Mouse (Mus musculus) liver, embryonic 14.5 days (tissue): ENCODE measurements around the gene Klhdc2. TPM values are rescaled to one million over a fixed set of nuclear protein-coding genes. Genes with fewer than 3 reads are reported as not detected.

Experiments used
- ATAC-seq: fragments of 200-750 bp; cut with Nextera tagmentation; 2 replicates; pipeline ENCODE4 v1.8.0; 2017; ENCODE audit warnings: moderate number of reproducible peaks, mild to moderate bottlenecking, moderate library complexity; ENCODE audit not compliant: insufficient read depth
- DNase-seq, 3 experiments: peaks; one replicate each; pipeline ENCODE4 v3.0.0-alpha.2; 2012 to 2013; ENCODE audit warnings: low read depth in 3 of 3, low spot score in 3 of 3
- H3K27ac ChIP-seq: fragments of 300-500 bp; sonication (generic); 2 replicates; pipeline ENCODE4 v1.5.1; 2014; ENCODE audit warnings: moderate library complexity, mild to moderate bottlenecking, control low read depth, inconsistent platforms
- H3K27me3 ChIP-seq: fragments of 300-500 bp; sonication (generic); 2 replicates; pipeline ENCODE4 v1.6.1; 2014; ENCODE audit warnings: mild to moderate bottlenecking, low read length, moderate library complexity; ENCODE audit not compliant: control insufficient read depth, insufficient read depth
- H3K36me3 ChIP-seq: fragments of 300-500 bp; sonication (generic); replicated peaks from 2 replicates; pipeline ENCODE4 v1.6.1; 2014; ENCODE audit warnings: low read depth; ENCODE audit not compliant: control insufficient read depth, insufficient read depth
- H3K4me1 ChIP-seq, 2 experiments: fragments of 200-500 bp in 1 of 2; fragments of 300-500 bp in 1 of 2; sonication (generic) in 1 of 2; replicated peaks; 2 replicates each; pipeline ENCODE4 v1.6.1; 2012 to 2014; ENCODE audit warnings: antibody characterized with exemption in 1 of 2, inconsistent platforms in 1 of 2, low read length in 1 of 2; ENCODE audit not compliant: control insufficient read depth in 2 of 2, insufficient read depth in 2 of 2
- H3K4me2 ChIP-seq: fragments of 300-500 bp; sonication (generic); 2 replicates; pipeline ENCODE4 v1.6.1; 2014; ENCODE audit warnings: low read depth, mild to moderate bottlenecking, control low read depth, moderate library complexity
- H3K4me3 ChIP-seq, 2 experiments: fragments of 200-500 bp in 1 of 2; fragments of 300-500 bp in 1 of 2; sonication (generic) in 1 of 2; 2 replicates each; pipeline ENCODE4 v1.5.1; 2012 to 2014; ENCODE audit warnings: low read depth in 2 of 2, low read length in 2 of 2, mild to moderate bottlenecking in 2 of 2, control low read depth in 1 of 2, inconsistent platforms in 1 of 2, moderate library complexity in 1 of 2; ENCODE audit not compliant: insufficient read depth in 1 of 2
- H3K9ac ChIP-seq: fragments of 300-500 bp; sonication (generic); replicated peaks from 2 replicates; pipeline ENCODE4 v1.6.1; 2014; ENCODE audit warnings: mild to moderate bottlenecking, control low read depth, moderate library complexity
- H3K9me3 ChIP-seq: fragments of 300-500 bp; sonication (generic); 2 replicates; pipeline ENCODE4 v1.6.1; 2016; ENCODE audit warnings: low read length, mixed read lengths; ENCODE audit not compliant: control insufficient read depth
- CTCF ChIP-seq: IDR thresholded peaks from 2 replicates; pipeline ENCODE4 v1.5.1; 2016; ENCODE audit warnings: antibody characterized with exemption, low read depth, control low read depth
- EP300 ChIP-seq: IDR thresholded peaks from 2 replicates; pipeline ENCODE4 v1.6.1; 2016; ENCODE audit warnings: antibody characterized with exemption, low read depth
- WGBS: fragments of 180-500 bp; shearing (Covaris S2); extraction: QIAGEN DNeasy Blood & Tissue Kit; methylation state at CpG from one replicate; pipeline ENCODE4 v1.1.7; 2014; ENCODE audit not compliant: insufficient replicate concordance; 5-methylcytosine and 5-hydroxymethylcytosine counted together
- polyA plus RNA-seq, 2 experiments: library from polyadenylated mRNA; depleted of rRNA in 1 of 2; stranded (reverse) in 1 of 2; unstranded in 1 of 2; fragments of >200 nt; fragmentation: Nextera tagmentation in 1 of 2; extraction: Ambion mirVana in 1 of 2; gene quantifications; 2 replicates each; pipeline versions ENCODE4 v1.2.1 to v1.2.3; 2012 to 2014

Gene Klhdc2
- polyA plus RNA-seq, 2 experiments, result 43.4 to 84.9 TPM

- Histone ChIP-seq H3K4me1 (peaks cover 44 to 51% of the 10 kb centered on the region in 2 experiments), H3K27ac (peak overlapping the region; percentile 95), H3K4me2 (peak overlapping the region; percentile 67), H3K36me3 (no peaks in the 10 kb centered on the region), H3K9ac (peak overlapping the region; percentile 66), H3K27me3 (no peaks in the 10 kb centered on the region), H3K9me3 (no peaks in the 10 kb centered on the region), H3K4me3 (peak overlapping the region; percentile 25 to 44)
- 21% methylated on average over 2 of the region's 2 CpGs for WGBS
- ATAC-seq, result peak; percentile 88
- peak; percentile 89 to 90 (median 89) for DNase-seq
- TF ChIP-seq EP300, result peak; percentile 97
- no peak for TF ChIP-seq CTCF
Observed at GRCm38 (mm10) chr12:69293815-69294214, 2.7 kb upstream of the Klhdc2 start.

- Histone ChIP-seq H3K9ac (peak overlapping the region; percentile 11), H3K4me3 (no peak overlapping the region), H3K4me1 (peaks cover 46 to 55% of the 10 kb centered on the region in 2 experiments), H3K27ac (peak overlapping the region; percentile 95), H3K9me3 (no peaks in the 10 kb centered on the region), H3K27me3 (no peaks in the 10 kb centered on the region), H3K36me3 (no peaks in the 10 kb centered on the region; the same call in 1 of the 2 replicates), H3K4me2 (no peak overlapping the region)
- DNase-seq, result no peak
- no peak for TF ChIP-seq CTCF
- no peak for TF ChIP-seq EP300
- no peak for ATAC-seq
- 38% methylated on average over 2 of the region's 2 CpGs for WGBS
Observed at GRCm38 (mm10) chr12:69294936-69295335, 1.5 kb upstream of the Klhdc2 start.

- Histone ChIP-seq H3K9me3 (no peaks in the 10 kb centered on the region), H3K4me2 (peak overlapping the region; percentile 84), H3K27ac (peak overlapping the region; percentile 95), H3K4me3 (peak overlapping the region in 1 of 2 experiments; percentile 78; a peak in 1 of 4 replicates), H3K36me3 (peaks cover under 1% of the 10 kb centered on the region), H3K9ac (peak overlapping the region; percentile 95), H3K4me1 (peaks cover 46 to 53% of the 10 kb centered on the region in 2 experiments), H3K27me3 (no peaks in the 10 kb centered on the region)
- no peak for ATAC-seq
- no peak for DNase-seq
- TF ChIP-seq EP300 (no peak), CTCF (no peak)
- WGBS, result 64% methylated on average over 4 of the region's 4 CpGs
Observed at GRCm38 (mm10) chr12:69295651-69296050, 830 bp upstream of the Klhdc2 start.

GRCm38 (mm10) chr12:69297411-69298150 is 1.1 kb downstream of the Klhdc2 start:
- H3K4me2 ChIP-seq, result peak overlapping the region; percentile 84
- no peaks in the 10 kb centered on the region for H3K27me3 ChIP-seq
- ATAC-seq, result no peak
- peaks cover 43 to 44% of the 10 kb centered on the region in 2 experiments for H3K4me1 ChIP-seq
- peak overlapping the region; percentile 78 to 95 for H3K4me3 ChIP-seq
- no peaks in the 10 kb centered on the region for H3K9me3 ChIP-seq
- H3K9ac ChIP-seq, result peak overlapping the region; percentile 95
- 15% methylated on average over 20 of the region's 20 CpGs for WGBS
- DNase-seq, result no peak
- peak overlapping the region; percentile 95 for H3K27ac ChIP-seq
- TF ChIP-seq EP300 (no peak), CTCF (no peak)
- peaks cover 18% of the 10 kb centered on the region for H3K36me3 ChIP-seq

GRCm38 (mm10) chr12:69298281-69298680 is 1.8 kb downstream of the Klhdc2 start:
- H3K4me3 ChIP-seq, result peak overlapping the region; percentile 36 to 78
- H3K27me3 ChIP-seq, result no peaks in the 10 kb centered on the region
- peak overlapping the region; percentile 34 for H3K27ac ChIP-seq
- TF ChIP-seq EP300, result no peak
- peak; percentile 35; the same call in 1 of the 2 replicates for TF ChIP-seq CTCF
- no peak for DNase-seq
- no peaks in the 10 kb centered on the region for H3K9me3 ChIP-seq
- H3K4me1 ChIP-seq, result peaks cover 38 to 39% of the 10 kb centered on the region in 2 experiments
- H3K36me3 ChIP-seq, result peaks cover 25% of the 10 kb centered on the region
- H3K4me2 ChIP-seq, result peak overlapping the region; percentile 84
- WGBS, result 82% methylated on average over 4 of the region's 4 CpGs
- peak overlapping the region; percentile 32; the same call in 1 of the 2 replicates for H3K9ac ChIP-seq
- no peak for ATAC-seq
